Mouse (Mus musculus) frontal cortex, postnatal 25 days (tissue): ENCODE results near the gene Tspan11.

Source experiments
- DNase-seq, 2 experiments: peaks; one replicate each; pipeline ENCODE4 v3.0.0; 2022; ENCODE audit warnings: low spot score in 2 of 2

Gene Tspan11

GRCm38 (mm10) chr6:127933841-127934240, 46.5 kb downstream of the Tspan11 start:
- no peak for DNase-seq

GRCm38 (mm10) chr6:127935105-127935504, 47.7 kb downstream of the Tspan11 start:
- DNase-seq = no peak

GRCm38 (mm10) chr6:127942421-127942820, 55.0 kb downstream of the Tspan11 start:
- no peak for DNase-seq

GRCm38 (mm10) chr6:127945725-127946124, 58.3 kb downstream of the Tspan11 start:
- peak; percentile 62 to 76 for DNase-seq

GRCm38 (mm10) chr6:127948656-127949055, 61.3 kb downstream of the Tspan11 start:
- no peak for DNase-seq

GRCm38 (mm10) chr6:127949885-127950284, 62.5 kb downstream of the Tspan11 start:
- no peak for DNase-seq

GRCm38 (mm10) chr6:127953071-127953470, 65.7 kb downstream of the Tspan11 start:
- DNase-seq = no peak

- DNase-seq = no peak
These were observed 68.8 kb downstream of the Tspan11 start for GRCm38 (mm10) chr6:127956172-127956571.

- DNase-seq = no peak
These were observed 72.8 kb downstream of the Tspan11 start for GRCm38 (mm10) chr6:127960203-127960602.

- peak; percentile 37 to 47 for DNase-seq
These were observed 78.1 kb downstream of the Tspan11 start for GRCm38 (mm10) chr6:127965497-127965896.

GRCm38 (mm10) chr6:127969709-127970108, 82.3 kb downstream of the Tspan11 start:
- DNase-seq = no peak

GRCm38 (mm10) chr6:127970120-127970519, 82.7 kb downstream of the Tspan11 start:
- DNase-seq = peak; percentile 76 to 85

- no peak for DNase-seq
These were observed 83.5 kb downstream of the Tspan11 start for GRCm38 (mm10) chr6:127970848-127971247.

- no peak for DNase-seq
These were observed 84.5 kb downstream of the Tspan11 start for GRCm38 (mm10) chr6:127971931-127972330.

GRCm38 (mm10) chr6:127973553-127973952, 86.2 kb downstream of the Tspan11 start:
- DNase-seq = no peak

- DNase-seq = no peak
These were observed 86.6 kb downstream of the Tspan11 start for GRCm38 (mm10) chr6:127974000-127974399.

- DNase-seq = no peak
These were observed 89.3 kb downstream of the Tspan11 start for GRCm38 (mm10) chr6:127976695-127977094.

GRCm38 (mm10) chr6:127978941-127979340, 91.6 kb downstream of the Tspan11 start:
- DNase-seq = no peak

- DNase-seq = no peak
These were observed 92.4 kb downstream of the Tspan11 start for GRCm38 (mm10) chr6:127979831-127980230.

GRCm38 (mm10) chr6:127980381-127981045, 93.1 kb downstream of the Tspan11 start:
- DNase-seq = no peak

- no peak for DNase-seq
These were observed 93.8 kb downstream of the Tspan11 start for GRCm38 (mm10) chr6:127981176-127981575.

GRCm38 (mm10) chr6:127986357-127986756, 99.0 kb downstream of the Tspan11 start:
- DNase-seq = no peak

- DNase-seq = no peak
These were observed 100.0 kb downstream of the Tspan11 start for GRCm38 (mm10) chr6:127987374-127987773.

- DNase-seq = no peak
These were observed 101.6 kb downstream of the Tspan11 start for GRCm38 (mm10) chr6:127988944-127989494.
